Mouse (Mus musculus): ENCODE measurements around the gene Ednra. TPM values are rescaled to one million over a fixed set of nuclear protein-coding genes. Genes with fewer than 3 reads are reported as not detected.

Gene Ednra
- 1.1 and 3.5 TPM in 2 replicates for polyA plus RNA-seq (2012; rRNA removed; ENCODE audit: low replicate concordance)

DNA sequence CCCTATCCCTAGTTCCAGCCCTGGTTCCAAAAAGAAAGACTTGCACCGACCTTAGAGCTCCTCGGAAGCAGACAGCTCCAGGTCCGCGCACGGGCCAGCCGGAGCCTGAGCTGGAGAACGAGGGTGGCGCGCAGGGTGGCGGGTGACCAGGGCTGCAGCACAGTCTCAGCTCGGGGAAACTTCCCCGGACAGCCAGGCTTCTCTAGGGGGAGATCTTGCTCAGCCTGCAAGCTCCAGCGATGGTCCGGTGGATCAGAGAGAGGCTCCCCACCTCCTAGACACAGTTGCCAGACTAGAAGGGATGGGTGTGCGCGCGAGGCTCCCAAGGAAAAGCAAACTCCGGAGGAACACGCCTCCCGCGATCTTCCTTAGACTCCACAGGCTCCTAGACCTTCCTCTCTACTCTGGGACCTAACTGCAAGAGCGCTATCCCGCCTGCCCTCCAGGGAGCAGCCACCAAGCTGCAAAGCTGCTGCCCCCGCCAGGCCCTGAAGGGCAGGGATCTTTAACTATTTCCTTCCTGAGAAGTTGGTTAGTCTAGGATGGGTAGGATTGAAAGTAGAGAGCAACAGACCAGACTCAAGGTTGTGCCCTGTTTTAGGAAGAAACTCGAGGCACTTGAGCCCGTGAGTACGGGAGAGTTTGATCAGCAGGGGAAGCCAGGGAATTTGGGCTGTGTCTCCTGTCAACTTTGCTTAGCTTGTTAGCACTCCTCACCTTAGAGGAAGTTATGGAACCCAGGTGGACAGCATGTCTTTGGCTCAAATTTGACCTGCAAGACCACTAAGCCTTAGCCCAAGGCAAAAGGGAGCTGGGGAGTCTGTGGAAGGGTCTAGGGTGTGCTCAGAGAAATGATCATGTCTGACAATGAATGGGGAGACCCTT, at the start of gene Ednra:
Gene Ednra, minus strand, starts transcription at position 419 of the 885 bp plus-strand sequence.

Other genes with a start within 250 kb of the Ednra start
- 3.0 and 4.4 TPM in 2 replicates for gene Arhgap10, start 206.5 kb downstream of the Ednra start, polyA plus RNA-seq (2012; rRNA removed; ENCODE audit: low replicate concordance)
- gene Prmt9, start 175.1 kb downstream of the Ednra start, polyA plus RNA-seq (2012; rRNA removed; ENCODE audit: low replicate concordance), result 1.9 and 5.6 TPM in 2 replicates
- gene Tmem184c, start 113.8 kb downstream of the Ednra start, polyA plus RNA-seq (2012; rRNA removed; ENCODE audit: low replicate concordance), result 0.24 and 1.2 TPM in 2 replicates

Data from duodenum, adult 2 months (tissue).